Mouse (Mus musculus): ENCODE data around the gene Lrrc17.

- TF ChIP-seq EP300 (IDR thresholded peaks at IDR 0.05; ENCODE audit: low read depth) (no peak), CTCF (IDR thresholded peaks at IDR 0.05; ENCODE audit: low read depth) (no peak)
Measured at GRCm38 (mm10) chr5:21494781-21495180, 48.6 kb upstream of the Lrrc17 start.
